Mouse (Mus musculus) CH12F3 (cell line): Measurements from ENCODE around the gene Tmem139.

Experiments used
- in situ Hi-C: fragments of 300-500 bp; cut with MboI; formaldehyde crosslinking; loops from 2 replicates; pipeline ENCODE4 v1.14.3; 2020; ENCODE audit warnings: low sequenced_read_pairs

The Tmem139 gene

DNA sequence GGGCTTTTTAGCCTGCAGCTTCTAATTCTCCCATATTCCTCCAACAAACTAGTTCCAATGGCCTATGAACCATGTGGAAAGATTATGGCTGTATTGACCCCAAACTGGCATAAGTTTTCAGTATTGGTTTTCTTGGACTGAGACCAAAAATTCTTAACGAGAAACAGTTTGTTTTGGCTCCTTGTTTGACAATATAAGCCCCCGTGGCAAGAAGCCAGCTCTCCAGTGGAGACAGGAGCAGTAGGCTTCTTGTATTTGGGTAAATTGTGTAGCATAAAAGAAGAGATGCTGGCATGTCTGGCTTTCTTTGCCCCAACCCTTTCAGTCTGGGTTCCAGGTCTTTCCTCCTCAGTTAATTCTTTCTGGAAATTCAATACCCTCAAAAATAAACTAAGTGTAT, 14.4 kb downstream of the Tmem139 start:
- in situ Hi-C loops = no loop called here

DNA sequence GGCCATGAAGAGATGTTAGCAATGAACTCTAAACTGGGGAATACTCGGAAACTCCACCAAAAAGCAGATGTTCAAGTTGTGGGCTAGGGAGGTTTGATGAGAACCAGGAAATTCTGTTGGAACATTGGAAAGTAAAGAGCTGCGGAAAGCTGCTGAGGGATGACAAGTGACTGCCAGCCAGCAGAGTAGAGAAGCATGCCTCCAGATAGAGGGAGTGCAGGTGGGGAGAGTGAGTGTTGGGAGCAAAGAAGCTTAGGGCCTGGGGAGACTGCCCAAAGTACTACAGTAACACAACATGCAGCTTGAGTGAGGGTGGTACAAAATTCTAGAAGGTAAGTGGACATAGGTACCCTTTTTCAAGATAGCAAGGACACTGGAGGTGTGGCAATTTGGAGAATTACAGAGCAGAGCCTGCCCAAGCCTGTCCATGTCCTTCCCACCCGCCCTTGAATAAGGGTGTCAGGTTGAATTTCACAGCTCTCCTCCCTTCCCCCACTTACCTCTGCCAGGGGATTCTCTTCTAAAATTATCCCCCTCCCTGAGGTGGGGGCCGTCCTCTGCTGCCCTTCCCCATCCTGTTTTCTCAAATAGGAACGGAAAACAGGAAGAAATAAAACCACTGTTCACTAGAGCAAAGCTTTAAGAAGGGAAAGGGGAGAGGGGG, 21.2 kb downstream of the Tmem139 start:
- in situ Hi-C loops = no loop called here

DNA sequence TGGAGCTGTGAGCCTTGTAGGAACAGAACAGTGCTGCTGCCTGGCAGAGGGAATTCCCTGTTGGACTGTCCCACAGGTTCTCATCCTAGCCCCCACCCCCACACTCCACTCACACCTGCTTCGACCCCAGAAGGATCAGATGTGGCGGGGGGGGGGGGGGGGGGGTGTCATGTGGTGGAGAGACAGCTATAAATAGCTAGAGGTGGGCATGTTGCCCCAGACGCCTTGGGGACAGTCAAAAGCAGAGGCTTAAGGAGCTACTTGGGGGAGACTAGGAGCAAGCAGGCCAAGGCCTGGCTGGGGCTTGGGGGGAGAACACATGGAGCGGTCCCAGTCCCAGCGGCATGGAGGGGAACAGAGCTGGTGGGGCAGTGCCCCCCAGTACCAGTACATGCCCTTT, 24.7 kb downstream of the Tmem139 start, which contains the start of gene Clcn1:
Clcn1 (plus strand) TSS at position 238 of the 400 bp plus-strand sequence.
- in situ Hi-C loops = no loop called here

DNA sequence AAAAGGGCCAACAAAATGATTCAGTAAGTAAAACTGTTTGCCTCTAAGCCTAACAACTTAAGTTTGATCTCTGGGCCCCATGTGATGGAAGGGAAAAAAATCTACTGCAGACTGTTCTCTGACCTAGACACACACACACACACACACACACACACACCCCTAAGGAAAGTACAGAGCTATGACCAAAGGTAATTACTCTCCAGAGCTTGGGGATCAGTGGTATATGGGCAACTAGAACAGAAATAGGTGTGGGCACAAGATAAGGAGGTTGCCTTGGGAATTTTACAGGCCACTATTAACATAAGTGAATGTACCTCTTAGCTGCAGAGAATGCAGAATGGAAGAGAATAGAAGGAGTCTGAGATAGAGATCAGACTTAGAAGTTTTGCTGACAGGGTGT, 25.8 kb downstream of the Tmem139 start:
- in situ Hi-C loops = no loop called here

DNA sequence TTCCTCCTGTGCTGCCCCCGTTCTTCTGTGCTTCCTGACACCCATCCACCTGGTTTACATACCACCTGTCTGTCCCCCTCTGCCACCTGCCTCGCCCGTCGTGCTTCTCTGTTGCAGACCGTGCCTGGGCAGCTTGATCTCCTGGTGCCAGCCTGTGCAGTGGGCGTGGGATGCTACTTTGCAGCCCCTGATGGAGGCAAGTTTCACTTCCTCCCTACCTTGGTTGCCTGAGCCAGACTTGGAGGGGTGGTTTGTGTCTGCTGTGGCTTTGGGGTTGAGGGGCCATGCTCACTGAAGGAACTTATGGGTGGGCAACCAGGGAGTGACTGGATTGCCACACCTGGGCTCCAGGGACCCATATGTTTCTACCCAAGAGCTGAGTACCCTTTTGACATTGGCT, 31.6 kb downstream of the Tmem139 start:
- in situ Hi-C loops = no loop called here

DNA sequence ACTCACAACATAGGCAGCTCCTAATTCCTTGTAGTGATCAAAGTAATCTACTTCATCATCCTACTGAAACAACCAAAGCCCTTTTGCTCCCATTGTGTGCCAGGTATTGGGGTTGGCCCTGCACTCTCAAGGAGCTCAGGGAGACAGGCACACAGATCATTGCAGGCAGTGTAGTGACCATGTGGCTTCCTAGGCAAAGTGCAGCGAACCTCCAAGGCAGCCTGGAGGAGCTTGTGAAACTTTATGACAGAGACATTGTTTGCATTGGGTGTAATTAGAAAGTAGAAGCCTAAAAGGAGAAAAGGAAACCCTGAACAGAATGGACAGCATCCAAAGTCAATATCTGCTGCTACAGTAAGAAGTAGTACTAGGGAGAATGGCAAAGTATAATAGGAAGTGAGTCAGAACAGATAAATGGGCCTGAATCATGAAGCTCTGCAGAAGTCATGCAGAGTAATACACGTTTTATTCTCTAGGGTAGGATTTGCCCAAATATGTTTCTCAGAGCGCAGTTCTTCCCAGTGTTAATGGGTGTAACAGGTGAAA, 33.9 kb downstream of the Tmem139 start:
- in situ Hi-C loops = no loop called here

DNA sequence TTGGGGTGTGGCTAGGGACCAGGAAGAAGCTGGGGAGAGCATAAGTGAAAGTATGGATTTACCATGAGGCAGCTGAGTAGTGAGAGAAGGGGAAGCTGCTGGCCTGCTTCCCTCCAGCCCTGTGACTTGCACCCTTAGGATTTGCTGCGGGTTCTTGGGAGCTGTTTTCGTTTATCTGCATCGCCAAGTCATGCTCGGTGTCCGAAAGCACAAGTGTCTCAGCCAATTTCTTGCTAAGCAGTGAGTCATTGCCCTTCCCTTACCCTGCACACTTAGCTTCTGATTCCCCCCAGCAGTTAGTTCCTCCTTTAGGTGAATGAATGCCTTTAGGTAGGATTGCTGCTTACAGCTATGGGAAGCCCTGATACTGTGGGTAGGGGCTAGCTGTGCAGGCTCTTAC, 37.6 kb downstream of the Tmem139 start:
- in situ Hi-C loops = no loop called here

DNA sequence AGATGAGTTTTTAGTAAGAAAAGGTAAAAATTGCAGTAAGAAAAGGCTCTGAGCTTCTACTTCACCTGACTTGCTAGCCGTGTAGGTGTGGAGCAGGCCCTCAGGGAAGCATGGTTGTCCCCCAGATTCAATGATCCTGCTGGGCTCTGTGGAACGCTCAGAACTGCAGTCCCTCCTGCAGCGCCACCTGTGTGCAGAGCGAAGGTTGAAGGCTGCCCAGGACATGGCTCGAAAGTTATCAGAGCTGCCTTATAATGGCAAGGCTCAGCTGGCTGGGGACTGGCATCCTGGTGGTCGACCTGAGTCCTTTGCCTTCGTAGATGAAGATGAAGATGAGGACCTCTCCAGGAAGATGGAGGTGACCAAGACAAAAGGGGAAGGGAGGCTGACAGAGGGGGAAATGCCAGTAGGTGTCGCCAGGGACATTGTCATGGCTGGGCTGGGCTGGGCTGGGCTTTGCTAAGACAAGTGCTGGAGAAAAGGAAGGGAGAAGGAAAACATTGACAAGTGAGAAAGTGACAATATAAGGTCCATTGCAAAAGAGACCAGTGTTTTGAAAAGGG, 48.1 kb downstream of the Tmem139 start:
- in situ Hi-C loops = no loop called here

DNA sequence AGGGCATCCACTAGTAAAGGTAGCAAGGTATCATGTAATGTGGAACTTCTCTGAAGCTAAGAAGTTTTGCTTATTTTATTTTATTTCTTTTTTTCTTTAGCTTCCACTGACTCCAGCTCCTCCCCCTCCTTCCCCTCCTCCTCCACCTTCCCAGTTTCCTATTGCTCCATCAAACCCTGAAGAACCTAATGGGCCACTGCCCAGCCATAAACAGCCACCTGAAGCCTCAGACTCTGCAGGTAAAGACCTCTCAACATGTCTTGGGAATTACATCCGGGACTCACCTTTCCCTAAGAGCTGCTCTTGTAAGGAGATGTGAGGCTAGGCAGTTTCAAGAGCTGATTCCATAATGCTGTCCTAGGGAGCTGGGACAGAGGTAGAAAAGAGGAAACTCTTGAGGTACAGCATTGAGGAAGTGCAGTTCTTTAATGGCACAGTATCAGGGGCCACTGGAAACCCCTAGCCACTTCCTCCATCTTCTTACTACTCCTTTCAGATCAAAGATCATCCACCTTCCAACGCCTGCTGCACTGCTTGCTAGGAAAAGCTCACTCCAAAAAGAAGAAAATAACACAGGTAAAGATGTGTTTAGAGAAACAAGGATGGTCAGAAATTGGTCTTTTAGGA, 48.8 kb downstream of the Tmem139 start:
- in situ Hi-C loops = no loop called here
